Comparison of ENCODE assay signal across 22 mouse cellular contexts in genomic region chr10:39328661-39329060, GRCm38 (mm10).
"Had no signal": no experiment of that assay in that cellular context is flagged by ENCODE, and none has a peak within 500 bp of the region (broad histone marks: within the 10 kb centered on the region; RNA-seq: fewer than 3 reads in every experiment).

No protein-coding gene starts in this region.

- ATAC-seq: hindbrain, embryonic 16.5 days; hindbrain, postnatal 0 days; inflammation-experienced regulatory T-cells, adult 6 months; intestine, embryonic 15.5 days; intestine, embryonic 16.5 days; intestine, postnatal 0 days had no signal

- DNase-seq: heart, postnatal 10 days; heart, postnatal 14 days; heart, postnatal 36 days; heart, postnatal 4 days; kidney, adult 11 months; kidney, adult 18-20 months; kidney, adult 2 months; kidney, adult 8-10 months; kidney, adult 9 months; kidney, postnatal 10 days; kidney, postnatal 14 days; kidney, postnatal 25 days; kidney, postnatal 36 days; kidney, postnatal 4 days; layer of hippocampus, adult 9-11 months; layer of hippocampus, postnatal 36 days had no signal
